Mouse (Mus musculus): ENCODE results near the gene Gm2888. TPM values are rescaled to one million over a fixed set of nuclear protein-coding genes. Genes with fewer than 3 reads are reported as not detected.
"Not testable (repeated sequence)": the region's sequence is repeated elsewhere in the genome, so short reads cannot be mapped to it uniquely, and the experiment has no call there.

The Gm2888 gene
- not detected for total RNA-seq (2021)

- DNase-seq (ENCODE audit: extremely low spot score in 1 of 2, low spot score in 1 of 2) = not testable (repeated sequence)
Observed at GRCm38 (mm10) chr14:3029702-3030101, at the start of gene Gm2888. TSS of gene Gm2888 (plus strand) at chr14:3030002.

- DNase-seq (ENCODE audit: extremely low spot score in 1 of 2, low spot score in 1 of 2) = peak in 1 of 2 experiments; percentile 1
Observed at GRCm38 (mm10) chr14:3048727-3049512, 19.1 kb downstream of the Gm2888 start, which contains the start of gene Gm2897. TSS of gene Gm2897 (plus strand) at chr14:3049285.

- DNase-seq (ENCODE audit: extremely low spot score in 1 of 2, low spot score in 1 of 2) = peak; percentile 4 to 14
Observed at GRCm38 (mm10) chr14:3049513-3049800, 19.7 kb downstream of the Gm2888 start.

GRCm38 (mm10) chr14:3050087-3050486, 20.3 kb downstream of the Gm2888 start:
- DNase-seq (ENCODE audit: extremely low spot score in 1 of 2, low spot score in 1 of 2) = peak in 1 of 2 experiments; percentile 6

Other genes with a start within 250 kb of the Gm2888 start
- under 1 TPM; 0.26 to 0.89 TPM for gene Gm2897, start 19.3 kb downstream of the Gm2888 start, total RNA-seq (2021)
- not detected for gene Gm10340, start 104.0 kb downstream of the Gm2888 start, total RNA-seq (2021)
- not detected for gene Gm5795, start 158.3 kb downstream of the Gm2888 start, total RNA-seq (2021)
- gene D830030K20Rik, start 178.5 kb downstream of the Gm2888 start, total RNA-seq (2021) = 1 to 10 TPM; 4.4 to 5.5 TPM